Mouse (Mus musculus) lung, adult 2 months (tissue): ENCODE measurements around the gene Gm16485. TPM values are rescaled to one million over a fixed set of nuclear protein-coding genes. Genes with fewer than 3 reads are reported as not detected.

Experiments
- DNase-seq: peaks from one replicate; pipeline ENCODE4 v3.0.0; 2022
- H3K4me1 ChIP-seq: fragments of 200-500 bp; 2 replicates; pipeline ENCODE4 v1.6.1; 2011; ENCODE audit warnings: low read length; ENCODE audit not compliant: control insufficient read depth, insufficient read depth
- H3K4me3 ChIP-seq: fragments of 200-500 bp; replicated peaks from 2 replicates; pipeline ENCODE3; 2011; ENCODE audit warnings: low read depth, mild to moderate bottlenecking, control low read depth, low read length; ENCODE audit errors: extremely low read depth
- CTCF ChIP-seq: fragments of 200-500 bp; IDR thresholded peaks from 2 replicates; pipeline ENCODE4 v1.5.1; 2011; ENCODE audit warnings: mild to moderate bottlenecking, low read length, control low read depth; ENCODE audit not compliant: insufficient read depth
- POLR2A ChIP-seq: fragments of 200-500 bp; IDR thresholded peaks from 2 replicates; pipeline ENCODE4 v1.6.1; 2011; ENCODE audit warnings: low read depth, mild to moderate bottlenecking, control low read depth, low read length, borderline replicate concordance; ENCODE audit errors: extremely low read depth
- WGBS: fragments of 180-500 bp; shearing (Covaris S2); methylation state at CpG from one replicate; pipeline ENCODE4 v1.1.7; 2018; 5-methylcytosine and 5-hydroxymethylcytosine counted together
- polyA plus RNA-seq: library from polyadenylated mRNA; depleted of rRNA; stranded (reverse); fragments of >200 nt; gene quantifications from 2 replicates; pipeline ENCODE4 v1.2.3, GENCODE M21; 2012; rRNA removed

Gm16485 gene
- polyA plus RNA-seq, 1 experiment: 0.37 TPM

DNA sequence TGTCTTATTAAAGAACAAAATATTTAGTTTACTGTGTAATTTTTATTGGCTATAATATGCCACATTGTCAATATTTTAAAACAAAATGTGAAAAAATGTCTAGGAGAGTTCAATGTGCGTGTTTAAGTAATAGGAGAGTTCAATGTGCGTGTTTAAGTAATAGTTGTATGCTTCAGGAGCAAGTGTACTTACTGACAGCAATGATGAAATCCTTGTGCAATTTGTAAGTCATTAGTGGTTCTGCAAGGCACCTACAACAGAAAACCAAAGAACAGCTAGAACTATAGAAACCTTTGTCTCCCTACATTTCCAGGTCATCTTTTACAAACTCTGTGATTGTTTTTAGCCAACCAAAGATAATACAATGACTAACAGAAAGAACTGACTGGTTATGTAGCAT is 43.5 kb downstream of the Gm16485 start:
- DNase-seq: no peak
- 86% methylated on average over 2 of the region's 2 CpGs for WGBS
- no peak for TF ChIP-seq CTCF
- no peak for TF ChIP-seq POLR2A
- Histone ChIP-seq H3K4me1 (no peaks in the 10 kb centered on the region), H3K4me3 (no peak overlapping the region)

Other genes with a start within 250 kb of the Gm16485 start
- gene Pgr, start 72.0 kb upstream of the Gm16485 start, polyA plus RNA-seq: 1.9 and 2.2 TPM in 2 replicates